Mouse (Mus musculus) forebrain, embryonic 14.5 days (tissue): ENCODE measurements around the gene Krt18. TPM values are rescaled to one million over a fixed set of nuclear protein-coding genes. Genes with fewer than 3 reads are reported as not detected.

Source experiments
- ATAC-seq: fragments of 200-750 bp; cut with Nextera tagmentation; 2 replicates; pipeline ENCODE4 v1.8.0; 2017; ENCODE audit warnings: mild to moderate bottlenecking, moderate library complexity
- DNase-seq: peaks from one replicate; pipeline ENCODE4 v3.0.0-alpha.2; 2015; ENCODE audit warnings: low spot score
- H3K27ac ChIP-seq: fragments of 300-500 bp; sonication (generic); 2 replicates; pipeline ENCODE4 v1.5.1; 2014; ENCODE audit warnings: low read depth, mild to moderate bottlenecking, control low read depth, low read length, moderate library complexity
- H3K27me3 ChIP-seq: fragments of 300-500 bp; sonication (generic); replicated peaks from 2 replicates; pipeline ENCODE4 v1.6.1; 2014; ENCODE audit warnings: low read length, control low read depth, mixed read lengths; ENCODE audit not compliant: control insufficient read depth, insufficient read depth
- H3K36me3 ChIP-seq: fragments of 300-500 bp; sonication (generic); 2 replicates; pipeline ENCODE4 v1.6.1; 2014; ENCODE audit warnings: low read length, control low read depth; ENCODE audit not compliant: control insufficient read depth, insufficient read depth
- H3K4me1 ChIP-seq: fragments of 300-500 bp; sonication (generic); 2 replicates; pipeline ENCODE4 v1.6.1; 2014; ENCODE audit warnings: antibody characterized with exemption, low read length, control low read depth; ENCODE audit not compliant: control insufficient read depth, insufficient read depth
- H3K4me2 ChIP-seq: fragments of 300-500 bp; sonication (generic); 2 replicates; pipeline ENCODE4 v1.6.1; 2014; ENCODE audit warnings: mild to moderate bottlenecking, control low read depth, low read length
- H3K4me3 ChIP-seq: fragments of 300-500 bp; sonication (generic); 2 replicates; pipeline ENCODE4 v1.5.1; 2014; ENCODE audit warnings: low read depth, low read length, control low read depth
- H3K9ac ChIP-seq: fragments of 300-500 bp; sonication (generic); 2 replicates; pipeline ENCODE4 v1.6.1; 2014; ENCODE audit warnings: mild to moderate bottlenecking, low read length, control low read depth, moderate library complexity
- H3K9me3 ChIP-seq: fragments of 300-500 bp; sonication (generic); replicated peaks from 2 replicates; pipeline ENCODE4 v1.6.1; 2016; ENCODE audit warnings: low read length, control low read depth, mixed read lengths; ENCODE audit not compliant: control insufficient read depth
- WGBS: fragments of 180-500 bp; shearing (Covaris S2); extraction: QIAGEN DNeasy Blood & Tissue Kit; methylation state at CpG from one replicate; pipeline ENCODE4 v1.1.7; 2014; 5-methylcytosine and 5-hydroxymethylcytosine counted together
- polyA plus RNA-seq: library from polyadenylated mRNA; unstranded; fragments of >200 nt; fragmentation: Nextera tagmentation; extraction: Ambion mirVana; gene quantifications from 2 replicates; pipeline ENCODE4 v1.2.1, GENCODE M21; 2014

The Krt18 gene
- polyA plus RNA-seq, 1 experiment from 2014 or later = 7.1 TPM

DNA sequence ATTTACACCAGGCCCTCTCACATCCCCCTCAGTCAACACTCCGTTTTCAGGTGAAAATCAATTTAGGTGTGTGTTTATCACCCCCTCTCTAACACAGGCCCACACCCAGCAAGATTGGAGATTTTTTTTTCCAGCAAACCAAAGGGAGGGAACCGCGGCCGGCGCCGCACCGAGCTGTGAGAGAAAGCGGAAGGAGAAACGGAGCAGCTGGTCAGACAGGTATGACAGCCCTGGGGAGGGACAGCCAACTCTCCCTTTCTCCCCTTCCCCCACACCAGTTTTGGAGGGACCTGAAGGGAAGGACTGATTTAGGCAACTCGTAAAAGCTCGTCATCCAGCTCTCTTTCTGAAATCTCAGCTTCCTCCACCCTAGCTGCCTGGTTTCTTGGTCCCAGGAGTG is 21.7 kb upstream of the Krt18 start:
- H3K4me3 ChIP-seq = no peak overlapping the region
- peaks cover 27% of the 10 kb centered on the region for H3K27me3 ChIP-seq
- no peak for ATAC-seq
- 46% methylated on average over 11 of the region's 11 CpGs for WGBS
- no peak overlapping the region for H3K4me2 ChIP-seq
- no peak overlapping the region for H3K27ac ChIP-seq
- no peak overlapping the region for H3K9ac ChIP-seq
- H3K9me3 ChIP-seq = no peaks in the 10 kb centered on the region
- no peaks in the 10 kb centered on the region for H3K4me1 ChIP-seq
- no peaks in the 10 kb centered on the region for H3K36me3 ChIP-seq
- no peak for DNase-seq

GRCm38 (mm10) chr15:102007097-102008069 is 20.6 kb upstream of the Krt18 start:
- Histone ChIP-seq H3K27ac (no peak overlapping the region), H3K9me3 (no peaks in the 10 kb centered on the region), H3K4me3 (no peak overlapping the region), H3K4me2 (no peak overlapping the region), H3K36me3 (no peaks in the 10 kb centered on the region), H3K4me1 (no peaks in the 10 kb centered on the region), H3K27me3 (peaks cover 27% of the 10 kb centered on the region), H3K9ac (no peak overlapping the region)
- peak; percentile 73 for DNase-seq
- ATAC-seq = 0 out of 2 replicates have a peak, but pooled peaks have one; percentile 52
- 41% methylated on average over 12 of the region's 12 CpGs for WGBS

- WGBS = 78% methylated on average over 3 of the region's 3 CpGs
- Histone ChIP-seq H3K9me3 (no peaks in the 10 kb centered on the region), H3K27me3 (0 out of 2 replicates have a peak, but pooled peaks cover under 1% of the 10 kb centered on the region), H3K27ac (no peak overlapping the region), H3K36me3 (no peaks in the 10 kb centered on the region), H3K9ac (no peak overlapping the region), H3K4me1 (no peaks in the 10 kb centered on the region), H3K4me3 (no peak overlapping the region), H3K4me2 (no peak overlapping the region)
- DNase-seq = no peak
- ATAC-seq = no peak
Observed at GRCm38 (mm10) chr15:102010569-102011245, 17.3 kb upstream of the Krt18 start.

DNA sequence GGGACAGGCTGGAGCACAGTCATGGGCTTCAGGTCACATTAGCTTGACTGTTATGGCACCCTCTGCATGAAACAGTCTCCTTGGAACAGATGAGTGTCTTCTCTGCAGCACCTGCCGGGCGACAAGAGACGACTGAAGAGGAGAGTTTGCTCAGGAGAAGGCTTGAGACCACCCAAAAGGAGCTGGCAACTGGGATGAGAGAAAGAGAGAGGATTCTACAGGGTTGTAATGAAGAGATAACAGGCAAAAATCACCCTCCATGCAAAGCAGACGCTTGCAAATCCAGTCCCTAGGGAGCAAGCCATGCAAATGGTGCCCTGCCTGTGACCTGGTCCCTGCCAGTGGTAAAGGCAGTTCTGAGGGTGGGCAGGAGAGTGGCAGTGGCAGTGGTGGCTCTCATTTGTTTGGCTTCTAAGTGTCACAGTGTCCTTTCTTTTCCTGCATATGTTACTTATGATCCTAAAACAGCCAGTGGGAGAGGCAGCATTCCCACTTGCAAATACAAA is 15.7 kb upstream of the Krt18 start:
- H3K4me3 ChIP-seq = no peak overlapping the region
- no peaks in the 10 kb centered on the region for H3K36me3 ChIP-seq
- H3K9me3 ChIP-seq = no peaks in the 10 kb centered on the region
- 63% methylated on average over 4 of the region's 4 CpGs for WGBS
- ATAC-seq (no peak), DNase-seq (no peak)
- H3K27me3 ChIP-seq = no peaks in the 10 kb centered on the region
- H3K9ac ChIP-seq = no peak overlapping the region
- H3K27ac ChIP-seq = no peak overlapping the region
- no peaks in the 10 kb centered on the region for H3K4me1 ChIP-seq
- H3K4me2 ChIP-seq = no peak overlapping the region

GRCm38 (mm10) chr15:102013651-102014050 is 14.3 kb upstream of the Krt18 start:
- H3K27me3 ChIP-seq = no peaks in the 10 kb centered on the region
- no peak for ATAC-seq
- no peak overlapping the region for H3K27ac ChIP-seq
- 47% methylated on average over 3 of the region's 3 CpGs for WGBS
- no peak overlapping the region for H3K4me2 ChIP-seq
- H3K9ac ChIP-seq = no peak overlapping the region
- H3K36me3 ChIP-seq = no peaks in the 10 kb centered on the region
- no peaks in the 10 kb centered on the region for H3K9me3 ChIP-seq
- DNase-seq = peak; percentile 57
- no peaks in the 10 kb centered on the region for H3K4me1 ChIP-seq
- no peak overlapping the region for H3K4me3 ChIP-seq

DNA sequence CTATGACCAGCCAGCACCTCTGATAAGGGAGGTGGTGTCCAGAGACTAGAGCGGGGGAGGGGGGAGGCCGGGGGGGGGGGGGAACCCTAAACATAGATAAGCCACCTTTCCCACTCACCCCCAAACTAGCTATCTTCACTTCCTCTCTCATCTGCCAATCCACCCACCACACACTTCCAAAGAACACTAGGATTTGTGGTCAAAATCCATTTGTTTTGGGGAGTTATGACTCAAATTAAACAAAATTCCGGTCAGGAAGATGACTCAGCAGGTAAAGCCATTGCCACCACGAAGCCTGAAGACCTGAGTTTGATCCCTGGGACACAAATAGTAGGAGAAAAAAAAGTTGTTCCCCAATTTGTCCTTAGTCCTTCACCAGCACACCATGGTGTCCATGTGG is 13.1 kb upstream of the Krt18 start:
- 73% methylated on average over 4 of the region's 4 CpGs for WGBS

GRCm38 (mm10) chr15:102016096-102016495 is 11.9 kb upstream of the Krt18 start:
- H3K4me2 ChIP-seq = no peak overlapping the region
- WGBS = 62% methylated on average over 3 of the region's 3 CpGs
- no peak overlapping the region for H3K9ac ChIP-seq
- no peaks in the 10 kb centered on the region for H3K9me3 ChIP-seq
- H3K4me1 ChIP-seq = no peaks in the 10 kb centered on the region
- DNase-seq (no peak), ATAC-seq (no peak)
- no peak overlapping the region for H3K4me3 ChIP-seq
- no peaks in the 10 kb centered on the region for H3K27me3 ChIP-seq
- no peak overlapping the region for H3K27ac ChIP-seq
- H3K36me3 ChIP-seq = no peaks in the 10 kb centered on the region

More for the DNA sequence above, 13.1 kb upstream of the Krt18 start:
- Histone ChIP-seq H3K4me3 (no peak overlapping the region), H3K9ac (no peak overlapping the region), H3K4me2 (no peak overlapping the region), H3K27ac (no peak overlapping the region), H3K27me3 (no peaks in the 10 kb centered on the region), H3K36me3 (no peaks in the 10 kb centered on the region), H3K4me1 (no peaks in the 10 kb centered on the region), H3K9me3 (no peaks in the 10 kb centered on the region)
- ATAC-seq = no peak
- no peak for DNase-seq

- Histone ChIP-seq H3K4me2 (no peak overlapping the region), H3K4me3 (no peak overlapping the region), H3K9me3 (no peaks in the 10 kb centered on the region), H3K36me3 (no peaks in the 10 kb centered on the region), H3K9ac (no peak overlapping the region), H3K27me3 (no peaks in the 10 kb centered on the region), H3K27ac (no peak overlapping the region), H3K4me1 (no peaks in the 10 kb centered on the region)
- 43% methylated on average over 7 of the region's 7 CpGs for WGBS
- DNase-seq (no peak), ATAC-seq (no peak)
Observed at GRCm38 (mm10) chr15:102016787-102017186, 11.2 kb upstream of the Krt18 start.
